8 mouse cellular contexts compared by ENCODE assay signal in the genomic region with DNA sequence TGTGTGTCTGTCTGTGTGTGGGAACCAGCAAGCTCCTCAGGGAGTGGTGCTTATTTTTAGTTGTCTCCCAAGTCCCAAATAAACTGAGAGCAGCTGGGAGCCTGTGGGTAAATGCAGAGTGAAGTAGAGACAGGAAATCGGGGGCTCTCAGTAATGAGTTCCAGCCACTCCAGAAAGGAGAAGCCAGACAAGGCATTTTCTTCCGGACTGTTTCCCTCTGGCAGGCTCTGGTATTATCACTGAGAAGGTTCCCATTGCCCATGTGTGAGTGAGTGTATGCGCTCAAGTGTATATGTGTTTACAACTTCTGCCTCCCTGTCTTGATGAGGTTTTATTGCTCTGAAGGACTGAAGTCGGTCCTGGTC. TPM values are rescaled to one million over a fixed set of nuclear protein-coding genes. Genes with fewer than 3 reads are reported as not detected.
A peak's percentile ranks its signal among the peaks of the same experiment; 100 is the strongest.
DNase-seq lines count a peak whose midpoint lies in the region; ATAC-seq lines count a peak whose summit lies in the region.

No protein-coding gene starts in this region.

- peak overlapping the region; percentile 33 for H3K4me3 ChIP-seq in lung, embryonic 15.5 days
- peak overlapping the region; percentile 44 for H3K4me3 ChIP-seq in intestine, embryonic 15.5 days (replicated peaks)
- H3K4me3 ChIP-seq in midbrain, embryonic 14.5 days (replicated peaks; ENCODE audit: low read depth, low read length), result no peak overlapping the region

- no peaks in the 10 kb centered on the region for H3K27me3 ChIP-seq in lung, embryonic 15.5 days
- H3K27me3 ChIP-seq in intestine, embryonic 15.5 days (replicated peaks), result no peaks in the 10 kb centered on the region
- no peaks in the 10 kb centered on the region for H3K27me3 ChIP-seq in midbrain, embryonic 14.5 days (ENCODE audit: control insufficient read depth, insufficient read depth, low read length)

- H3K4me1 ChIP-seq in lung, embryonic 15.5 days, result peaks cover 52% of the 10 kb centered on the region
- H3K4me1 ChIP-seq in intestine, embryonic 15.5 days (replicated peaks), result peaks cover 50% of the 10 kb centered on the region
- H3K4me1 ChIP-seq in midbrain, embryonic 14.5 days (ENCODE audit: control insufficient read depth, insufficient read depth, low read length), result peaks cover 25% of the 10 kb centered on the region

- H3K27ac ChIP-seq in lung, embryonic 15.5 days, result peak overlapping the region; percentile 88
- peak overlapping the region; percentile 94 for H3K27ac ChIP-seq in intestine, embryonic 15.5 days
- 0 out of 2 replicates have a peak overlapping the region, but pooled peaks have one; percentile 55 for H3K27ac ChIP-seq in midbrain, embryonic 14.5 days (replicated peaks; ENCODE audit: low read depth, low read length)

- no peaks in the 10 kb centered on the region for H3K36me3 ChIP-seq in lung, embryonic 15.5 days
- no peaks in the 10 kb centered on the region for H3K36me3 ChIP-seq in intestine, embryonic 15.5 days
- H3K36me3 ChIP-seq in midbrain, embryonic 14.5 days (ENCODE audit: control insufficient read depth, insufficient read depth, low read length), result no peaks in the 10 kb centered on the region

- no peak for DNase-seq in lung, adult 18-20 months
- peak; percentile 22 to 27 for DNase-seq in frontal cortex, postnatal 10 days (ENCODE audit: low spot score in 2 of 2)
- DNase-seq in midbrain, embryonic 14.5 days, result peak; percentile 27
- DNase-seq in thymus, postnatal 0 days (ENCODE audit: low spot score), result no peak
- no peak for DNase-seq in urinary bladder, postnatal 25 days (ENCODE audit: low spot score)
- DNase-seq in cerebellum, adult 8-10 months, result no peak

- 0 out of 2 replicates have a peak, but pooled peaks have one; percentile 8 for ATAC-seq in lung, embryonic 15.5 days (ENCODE audit: borderline replicate concordance, extremely low read depth, low FRiP score, low TSS enrichment)
- peak; percentile 16 for ATAC-seq in intestine, embryonic 15.5 days
- no peak for ATAC-seq in midbrain, embryonic 14.5 days (ENCODE audit: low FRiP score, low TSS enrichment)

- H3K9ac ChIP-seq in lung, embryonic 15.5 days, result peak overlapping the region; percentile 26; the same call in 1 of the 2 replicates
- peak overlapping the region; percentile 68 for H3K9ac ChIP-seq in intestine, embryonic 15.5 days
- H3K9ac ChIP-seq in midbrain, embryonic 14.5 days (replicated peaks; ENCODE audit: low read length), result 0 out of 2 replicates have a peak overlapping the region, but pooled peaks have one; percentile 4

- 11% methylated on average over 4 of the region's 4 CpGs for WGBS in lung, embryonic 15.5 days
- 8% methylated on average over 4 of the region's 4 CpGs for WGBS in intestine, embryonic 15.5 days
- WGBS in midbrain, embryonic 14.5 days, result 50% methylated on average over 4 of the region's 4 CpGs

- H3K9me3 ChIP-seq in lung, embryonic 15.5 days, result no peaks in the 10 kb centered on the region
- H3K9me3 ChIP-seq in intestine, embryonic 15.5 days, result no peaks in the 10 kb centered on the region
- H3K9me3 ChIP-seq in midbrain, embryonic 14.5 days (ENCODE audit: control insufficient read depth, low read length), result no peaks in the 10 kb centered on the region

- peak overlapping the region; percentile 53 for H3K4me2 ChIP-seq in lung, embryonic 15.5 days
- peak overlapping the region; percentile 65 for H3K4me2 ChIP-seq in intestine, embryonic 15.5 days (replicated peaks)
- no peak overlapping the region; the same call in 1 of the 2 replicates for H3K4me2 ChIP-seq in midbrain, embryonic 14.5 days (ENCODE audit: low read length)

RNA-seq across cellular contexts. Expression of gene 5330417H12Rik, which starts 40.2 kb away (rescaled TPM):
- not detected in 2 replicates for polyA plus RNA-seq in lung, embryonic 15.5 days (2015; fragmentation: Nextera tagmentation; extraction: Ambion mirVana)
- polyA plus RNA-seq in intestine, embryonic 15.5 days (2015; fragmentation: Nextera tagmentation; extraction: Ambion mirVana), result not detected in 2 replicates
- polyA plus RNA-seq in midbrain, embryonic 14.5 days (2014; fragmentation: Nextera tagmentation; extraction: Ambion mirVana), result not detected in 2 replicates
- polyA plus RNA-seq in thymus, postnatal 0 days (2015; fragmentation: Nextera tagmentation; extraction: Ambion mirVana), result not detected in 2 replicates

Comparison
In these comparisons a context has a peak if more than half of its experiments do, and no peak if none do; other contexts are left out.
1. H3K9ac ChIP-seq: peak in every context shown above with its lines; median percentile 68 in intestine, embryonic 15.5 days; 26 in lung, embryonic 15.5 days; 4 in midbrain, embryonic 14.5 days.
2. DNase-seq: peak in frontal cortex, postnatal 10 days (2 of 2) and midbrain, embryonic 14.5 days (single experiment); none in lung, adult 18-20 months (0 of 2), thymus, postnatal 0 days (single experiment), urinary bladder, postnatal 25 days (single experiment) and cerebellum, adult 8-10 months (single experiment).
3. Peak in every context shown above with its lines, with median percentiles within 50 percentile points of each other: H3K27ac ChIP-seq.